Mouse (Mus musculus) erythroblast, embryonic 14.5 days (primary cell): ENCODE measurements at regions not wholly inside any gene's neighbourhood (a gene's known extent, or its start where the extent isn't known, plus 50 kb on each side); places are given as distances from the start of the nearest gene placed in this dataset.
"Not testable (repeated sequence)": the region's sequence is repeated elsewhere in the genome, so short reads cannot be mapped to it uniquely, and the experiment has no call there.

Experiments
- H3K27me3 ChIP-seq: 2 replicates; pipeline ENCODE4 v1.6.1; 2012; ENCODE audit warnings: inconsistent platforms; ENCODE audit not compliant: control insufficient read depth
- H3K36me3 ChIP-seq: 2 replicates; pipeline ENCODE4 v1.6.1; 2012; ENCODE audit warnings: mild to moderate bottlenecking, inconsistent platforms; ENCODE audit not compliant: control insufficient read depth
- H3K4me1 ChIP-seq: 2 replicates; pipeline ENCODE4 v1.6.1; 2012; ENCODE audit warnings: inconsistent platforms; ENCODE audit not compliant: control insufficient read depth
- H3K4me3 ChIP-seq: replicated peaks from 2 replicates; pipeline ENCODE3; 2012; ENCODE audit warnings: moderate library complexity, mild to moderate bottlenecking, inconsistent platforms
- H3K9me3 ChIP-seq: 2 replicates; pipeline ENCODE4 v1.6.1; 2012; ENCODE audit warnings: low read length, inconsistent platforms, mixed read lengths; ENCODE audit not compliant: control insufficient read depth
- GATA1 ChIP-seq: IDR thresholded peaks from 2 replicates; pipeline ENCODE4 v1.6.1; 2012; ENCODE audit warnings: low read length, inconsistent platforms, mixed read lengths
- TAL1 ChIP-seq: IDR thresholded peaks from 3 replicates; pipeline ENCODE4 v1.6.1; 2012; ENCODE audit warnings: low read length, inconsistent platforms, mixed read lengths

DNA sequence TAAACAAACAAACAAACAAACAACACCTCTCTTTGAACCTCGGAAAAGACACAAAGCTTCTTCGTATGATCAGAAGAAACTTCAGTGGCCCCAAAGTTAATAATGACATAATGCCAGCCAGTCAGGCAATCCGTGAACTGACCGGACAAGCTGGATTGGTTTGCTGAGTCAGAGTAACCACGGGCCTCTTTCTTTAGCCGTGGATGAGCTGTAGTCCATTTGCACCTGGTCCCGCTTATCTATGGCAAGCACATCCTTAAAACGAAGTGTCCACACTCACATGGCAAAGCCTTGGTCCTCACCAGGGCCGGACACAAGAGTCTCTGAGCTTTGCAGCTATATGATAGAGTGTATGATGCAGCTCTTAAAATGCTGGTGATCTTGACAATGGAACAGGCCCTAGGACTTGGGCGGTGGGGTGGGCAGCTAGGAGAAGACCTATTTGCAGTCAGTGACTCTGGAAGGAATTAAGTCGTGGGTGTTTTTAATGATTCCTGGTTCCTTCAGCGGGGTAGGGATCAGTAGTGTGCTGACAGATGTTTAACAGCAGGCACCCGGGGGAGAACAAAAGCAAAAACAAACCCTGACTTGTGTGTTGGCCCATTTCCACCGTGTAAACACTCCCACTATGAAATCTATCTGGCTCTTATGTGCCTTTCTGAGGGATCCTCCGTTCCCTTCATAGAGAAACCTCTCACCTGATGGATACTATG, 53.6 kb upstream of the Dyrk2 start:
- Histone ChIP-seq H3K4me3 (no peak overlapping the region), H3K4me1 (no peaks in the 10 kb centered on the region), H3K9me3 (no peaks in the 10 kb centered on the region; the same call in 1 of the 2 replicates), H3K36me3 (no peaks in the 10 kb centered on the region), H3K27me3 (no peaks in the 10 kb centered on the region)
- TF ChIP-seq TAL1 (no peak), GATA1 (no peak)

- not testable (repeated sequence) for H3K27me3 ChIP-seq, H3K4me1 ChIP-seq, H3K36me3 ChIP-seq, H3K4me3 ChIP-seq, H3K9me3 ChIP-seq
These were observed 52.1 kb upstream of the Dyrk2 start for GRCm38 (mm10) chr10:118922120-118922519.
